Mouse (Mus musculus) liver, embryonic 16.5 days (tissue): ENCODE data around the gene Rragd. TPM values are rescaled to one million over a fixed set of nuclear protein-coding genes. Genes with fewer than 3 reads are reported as not detected.
A peak's percentile ranks its signal among the peaks of the same experiment; 100 is the strongest.
"Not testable (repeated sequence)": the region's sequence is repeated elsewhere in the genome, so short reads cannot be mapped to it uniquely, and the experiment has no call there.

ENCODE experiments used
- ATAC-seq: fragments of 200-750 bp; cut with Nextera tagmentation; 2 replicates; pipeline ENCODE4 v1.8.0; 2017; ENCODE audit warnings: low read depth, mild to moderate bottlenecking, moderate number of reproducible peaks, moderate library complexity
- H3K27ac ChIP-seq: fragments of 300-500 bp; sonication (generic); 2 replicates; pipeline ENCODE4 v1.5.1; 2014; ENCODE audit warnings: mild to moderate bottlenecking, low read length
- H3K27me3 ChIP-seq: fragments of 300-500 bp; sonication (generic); 2 replicates; pipeline ENCODE4 v1.6.1; 2014; ENCODE audit warnings: low read depth, low read length, mixed read lengths; ENCODE audit not compliant: control insufficient read depth, insufficient read depth
- H3K36me3 ChIP-seq: fragments of 300-500 bp; sonication (generic); 2 replicates; pipeline ENCODE4 v1.6.1; 2014; ENCODE audit warnings: mild to moderate bottlenecking; ENCODE audit not compliant: control insufficient read depth, insufficient read depth
- H3K4me1 ChIP-seq: fragments of 300-500 bp; sonication (generic); 2 replicates; pipeline ENCODE4 v1.6.1; 2014; ENCODE audit warnings: low read depth, low read length, mixed read lengths; ENCODE audit not compliant: control insufficient read depth
- H3K4me2 ChIP-seq: fragments of 300-500 bp; sonication (generic); 2 replicates; pipeline ENCODE4 v1.6.1; 2014; ENCODE audit warnings: low read depth, low read length, mixed read lengths
- H3K4me3 ChIP-seq: fragments of 300-500 bp; sonication (generic); 2 replicates; pipeline ENCODE4 v1.5.1; 2014; ENCODE audit warnings: low read depth, mild to moderate bottlenecking, low read length
- H3K9ac ChIP-seq: fragments of 300-500 bp; sonication (generic); 2 replicates; pipeline ENCODE4 v1.6.1; 2014; ENCODE audit warnings: low read depth, low read length
- H3K9me3 ChIP-seq: fragments of 300-500 bp; sonication (generic); replicated peaks from 2 replicates; pipeline ENCODE4 v1.6.1; 2016; ENCODE audit warnings: low read length; ENCODE audit not compliant: control insufficient read depth
- WGBS: fragments of 180-500 bp; shearing (Covaris S2); extraction: QIAGEN DNeasy Blood & Tissue Kit; methylation state at CpG from one replicate; pipeline ENCODE4 v1.1.7; 2014; ENCODE audit not compliant: insufficient replicate concordance; 5-methylcytosine and 5-hydroxymethylcytosine counted together
- polyA plus RNA-seq: library from polyadenylated mRNA; unstranded; fragments of >200 nt; fragmentation: Nextera tagmentation; extraction: Ambion mirVana; gene quantifications from 2 replicates; pipeline ENCODE4 v1.2.1, GENCODE M21; 2015

The Rragd gene
- polyA plus RNA-seq, 1 experiment from 2014 or later = 1.4 TPM

DNA sequence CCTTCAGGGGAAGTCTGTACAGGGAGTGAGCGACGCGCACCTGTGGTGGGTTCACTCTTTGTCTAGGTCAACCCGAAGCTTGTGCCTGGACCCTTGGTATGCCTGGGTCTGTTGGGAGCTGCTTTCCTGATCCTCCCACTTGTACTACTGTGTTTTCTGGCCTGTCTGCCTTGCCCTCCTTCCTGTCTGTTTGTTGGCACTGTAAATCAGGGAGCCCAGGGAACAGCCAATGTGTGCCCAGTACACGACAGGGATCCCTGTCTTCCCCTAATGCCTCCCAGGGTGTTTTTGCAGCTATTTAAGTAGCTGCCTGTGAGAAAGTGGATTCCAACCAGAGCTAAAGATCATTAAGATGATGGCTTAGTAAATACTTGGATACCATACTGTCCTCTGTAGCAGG lies 14.7 kb downstream of the Rragd start:
- 86% methylated on average over 5 of the region's 5 CpGs for WGBS
- Histone ChIP-seq H3K4me2 (no peak overlapping the region), H3K27ac (no peak overlapping the region), H3K9ac (no peak overlapping the region), H3K9me3 (no peaks in the 10 kb centered on the region), H3K4me1 (no peaks in the 10 kb centered on the region; the same call in 1 of the 2 replicates), H3K36me3 (no peaks in the 10 kb centered on the region), H3K4me3 (no peak overlapping the region), H3K27me3 (no peaks in the 10 kb centered on the region)
- ATAC-seq = no peak

DNA sequence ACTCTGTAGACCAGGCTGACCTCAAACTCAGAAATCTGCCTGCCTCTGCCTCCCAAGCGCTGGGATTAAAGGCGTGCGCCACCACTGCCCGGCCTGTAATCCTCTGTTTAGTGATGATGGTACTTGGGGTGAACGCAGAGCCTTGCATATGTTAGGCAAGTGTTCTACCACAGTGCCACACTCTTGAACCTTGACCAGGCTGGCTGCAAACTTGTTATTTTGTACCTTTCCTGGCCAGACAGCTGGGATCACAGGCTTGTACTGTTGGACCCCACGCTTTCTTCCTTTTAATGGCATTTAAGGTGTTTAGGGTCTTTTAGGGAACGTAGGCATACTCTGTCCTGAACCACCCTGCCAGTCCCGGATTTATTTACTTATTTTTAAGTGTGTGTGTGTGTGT lies 16.2 kb downstream of the Rragd start:
- Histone ChIP-seq H3K4me2 (no peak overlapping the region), H3K9me3 (no peaks in the 10 kb centered on the region), H3K9ac (no peak overlapping the region), H3K27me3 (no peaks in the 10 kb centered on the region), H3K4me3 (no peak overlapping the region), H3K36me3 (no peaks in the 10 kb centered on the region), H3K27ac (no peak overlapping the region), H3K4me1 (no peaks in the 10 kb centered on the region; the same call in 1 of the 2 replicates)
- 73% methylated on average over 8 of the region's 8 CpGs for WGBS
- ATAC-seq = no peak

- Histone ChIP-seq H3K4me3 (no peak overlapping the region), H3K27me3 (no peaks in the 10 kb centered on the region), H3K27ac (no peak overlapping the region), H3K4me1 (no peaks in the 10 kb centered on the region), H3K9ac (no peak overlapping the region), H3K9me3 (no peaks in the 10 kb centered on the region), H3K36me3 (no peaks in the 10 kb centered on the region), H3K4me2 (no peak overlapping the region)
- no peak for ATAC-seq
- WGBS = 45% methylated on average over 3 of the region's 3 CpGs
Observed at GRCm38 (mm10) chr4:33002081-33002480, 19.2 kb downstream of the Rragd start.

GRCm38 (mm10) chr4:33005595-33006470 lies 23.0 kb downstream of the Rragd start:
- ATAC-seq, H3K4me3 ChIP-seq, H3K9me3 ChIP-seq, H3K27me3 ChIP-seq, H3K36me3 ChIP-seq, H3K4me1 ChIP-seq, H3K4me2 ChIP-seq, H3K9ac ChIP-seq, H3K27ac ChIP-seq: not testable (repeated sequence)
- 48% methylated on average over 10 of the region's 10 CpGs for WGBS

DNA sequence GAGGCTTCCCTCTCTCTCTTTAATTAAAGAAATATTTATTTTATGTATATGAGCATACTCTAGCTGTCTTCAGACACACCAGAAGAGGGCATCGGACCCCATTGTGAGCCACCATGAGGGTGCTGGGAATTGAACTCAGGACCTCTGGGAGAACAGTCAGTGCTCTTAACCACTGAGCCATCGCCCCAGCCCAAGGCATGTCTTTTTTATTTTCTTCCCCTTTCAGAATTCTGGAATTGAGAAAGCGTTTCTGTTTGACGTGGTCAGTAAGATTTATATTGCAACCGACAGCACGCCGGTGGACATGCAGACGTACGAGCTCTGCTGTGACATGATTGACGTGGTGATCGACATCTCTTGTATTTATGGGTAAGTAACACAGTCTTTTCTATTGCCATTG lies 24.0 kb downstream of the Rragd start:
- no peak overlapping the region for H3K27ac ChIP-seq
- WGBS = 68% methylated on average over 11 of the region's 11 CpGs
- H3K27me3 ChIP-seq = no peaks in the 10 kb centered on the region
- no peaks in the 10 kb centered on the region for H3K36me3 ChIP-seq
- no peak overlapping the region for H3K4me2 ChIP-seq
- H3K9me3 ChIP-seq = no peaks in the 10 kb centered on the region
- ATAC-seq = no peak
- no peaks in the 10 kb centered on the region for H3K4me1 ChIP-seq
- H3K9ac ChIP-seq = no peak overlapping the region
- H3K4me3 ChIP-seq = no peak overlapping the region

DNA sequence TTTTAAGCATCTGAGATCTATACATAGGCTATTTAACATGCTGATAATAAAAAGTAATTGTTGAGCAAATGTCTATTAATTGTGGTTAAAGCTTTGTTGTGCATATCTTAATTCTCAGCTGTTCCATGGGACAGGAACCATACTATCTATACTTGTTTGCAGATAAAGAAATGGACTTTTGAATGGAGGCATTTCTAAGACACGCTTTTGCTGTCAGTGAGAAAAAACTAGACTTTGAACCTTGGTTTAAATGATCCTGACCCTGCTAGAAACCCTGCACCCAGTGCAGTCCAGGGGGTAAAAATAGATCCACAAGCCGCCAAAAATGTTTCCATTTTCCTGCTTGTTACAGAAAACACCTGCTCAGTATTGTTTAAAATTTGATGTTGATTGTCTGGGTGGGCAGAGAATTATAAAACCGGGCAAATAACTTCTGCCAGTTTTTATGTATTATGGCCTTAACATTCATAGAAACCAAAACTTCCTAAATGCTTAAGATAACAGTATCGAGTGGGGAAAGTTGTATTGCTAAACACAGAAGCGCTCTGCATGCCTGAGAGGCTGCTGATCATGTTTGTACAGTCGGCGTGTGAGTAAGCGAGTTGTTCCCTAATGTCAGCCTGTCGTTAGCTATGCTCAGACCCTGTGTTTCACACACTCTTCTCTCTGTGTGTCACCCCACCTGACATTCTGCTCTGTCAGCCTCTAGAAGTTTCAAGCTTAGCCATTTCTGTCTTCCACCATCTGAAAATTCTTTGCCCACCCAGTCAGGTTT lies 24.8 kb downstream of the Rragd start:
- Histone ChIP-seq H3K27me3 (no peaks in the 10 kb centered on the region), H3K4me3 (no peak overlapping the region), H3K9ac (no peak overlapping the region), H3K4me1 (no peaks in the 10 kb centered on the region), H3K36me3 (no peaks in the 10 kb centered on the region), H3K9me3 (no peaks in the 10 kb centered on the region), H3K27ac (no peak overlapping the region), H3K4me2 (no peak overlapping the region)
- peak; percentile 27; the same call in 1 of the 2 replicates for ATAC-seq
- 45% methylated on average over 9 of the region's 9 CpGs for WGBS

- Histone ChIP-seq H3K4me3 (no peak overlapping the region), H3K4me2 (no peak overlapping the region), H3K27ac (no peak overlapping the region), H3K27me3 (no peaks in the 10 kb centered on the region), H3K9me3 (no peaks in the 10 kb centered on the region), H3K4me1 (no peaks in the 10 kb centered on the region), H3K9ac (no peak overlapping the region), H3K36me3 (no peaks in the 10 kb centered on the region)
- WGBS = 65% methylated on average over 1 of the region's 1 CpGs
- ATAC-seq = no peak
Observed at GRCm38 (mm10) chr4:33010078-33010477, 27.2 kb downstream of the Rragd start.

DNA sequence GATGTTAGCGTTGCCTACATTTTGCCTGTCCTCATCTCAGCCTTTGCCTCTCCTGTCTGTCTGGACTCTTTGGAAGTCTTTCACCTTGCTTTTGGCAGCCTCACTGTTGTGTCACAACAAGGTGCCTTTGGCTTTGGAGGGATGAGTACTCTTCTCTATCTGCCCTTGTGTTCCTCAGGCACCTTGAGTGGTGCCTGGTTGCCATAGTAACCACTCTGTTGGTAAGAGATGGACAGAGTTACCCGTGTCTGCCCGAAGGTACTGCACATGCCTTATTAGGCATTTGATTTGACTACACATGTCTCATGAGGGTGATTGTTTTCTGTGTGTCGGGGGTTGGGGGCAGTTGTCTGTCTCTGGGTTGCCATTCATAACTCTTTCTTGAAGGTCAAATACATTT lies 29.6 kb downstream of the Rragd start:
- no peak for ATAC-seq

More for the DNA sequence above, 29.6 kb downstream of the Rragd start:
- Histone ChIP-seq H3K4me2 (no peak overlapping the region), H3K4me1 (no peaks in the 10 kb centered on the region), H3K9ac (no peak overlapping the region), H3K36me3 (no peaks in the 10 kb centered on the region), H3K4me3 (no peak overlapping the region), H3K27me3 (no peaks in the 10 kb centered on the region), H3K27ac (no peak overlapping the region), H3K9me3 (no peaks in the 10 kb centered on the region)
- WGBS = 69% methylated on average over 4 of the region's 4 CpGs
